Mouse (Mus musculus): ENCODE data around the gene Arid5b.

Gene Arid5b

GRCm38 (mm10) chr10:68207803-68208669 is 70.5 kb downstream of the Arid5b start:
- Histone ChIP-seq H3K27me3 (ENCODE audit: control insufficient read depth, insufficient read depth, low read length, poor library complexity, severe bottlenecking) (no peaks in the 10 kb centered on the region), H3K36me3 (ENCODE audit: control insufficient read depth, insufficient read depth, low read length, poor library complexity, severe bottlenecking) (0 out of 2 replicates have a peak, but pooled peaks cover 1% of the 10 kb centered on the region)
- DNase-seq (ENCODE audit: low read depth, low spot score), result no peak

GRCm38 (mm10) chr10:68204391-68204790 is 74.1 kb downstream of the Arid5b start:
- no peak for DNase-seq (ENCODE audit: low read depth, low spot score)
- Histone ChIP-seq H3K27me3 (ENCODE audit: control insufficient read depth, insufficient read depth, low read length, poor library complexity, severe bottlenecking) (no peaks in the 10 kb centered on the region), H3K36me3 (ENCODE audit: control insufficient read depth, insufficient read depth, low read length, poor library complexity, severe bottlenecking) (0 out of 2 replicates have a peak, but pooled peaks cover 4% of the 10 kb centered on the region)

- no peak for DNase-seq (ENCODE audit: low read depth, low spot score)
Measured at GRCm38 (mm10) chr10:68203860-68204259, 74.7 kb downstream of the Arid5b start.

GRCm38 (mm10) chr10:68203322-68203721 is 75.2 kb downstream of the Arid5b start:
- Histone ChIP-seq H3K27me3 (ENCODE audit: control insufficient read depth, insufficient read depth, low read length, poor library complexity, severe bottlenecking) (no peaks in the 10 kb centered on the region), H3K36me3 (ENCODE audit: control insufficient read depth, insufficient read depth, low read length, poor library complexity, severe bottlenecking) (0 out of 2 replicates have a peak, but pooled peaks cover 3% of the 10 kb centered on the region)
- no peak for DNase-seq (ENCODE audit: low read depth, low spot score)

More at GRCm38 (mm10) chr10:68203860-68204259, 74.7 kb downstream of the Arid5b start:
- 0 out of 2 replicates have a peak, but pooled peaks cover 4% of the 10 kb centered on the region for H3K36me3 ChIP-seq (ENCODE audit: control insufficient read depth, insufficient read depth, low read length, poor library complexity, severe bottlenecking)
- no peaks in the 10 kb centered on the region for H3K27me3 ChIP-seq (ENCODE audit: control insufficient read depth, insufficient read depth, low read length, poor library complexity, severe bottlenecking)

GRCm38 (mm10) chr10:68199440-68199839 is 79.1 kb downstream of the Arid5b start:
- peaks cover 6% of the 10 kb centered on the region; the same call in 1 of the 2 replicates for H3K36me3 ChIP-seq (ENCODE audit: control insufficient read depth, insufficient read depth, low read length, poor library complexity, severe bottlenecking)
- H3K27me3 ChIP-seq (ENCODE audit: control insufficient read depth, insufficient read depth, low read length, poor library complexity, severe bottlenecking), result no peaks in the 10 kb centered on the region
- no peak for DNase-seq (ENCODE audit: low read depth, low spot score)

- no peaks in the 10 kb centered on the region for H3K27me3 ChIP-seq (ENCODE audit: control insufficient read depth, insufficient read depth, low read length, poor library complexity, severe bottlenecking)
- DNase-seq (ENCODE audit: low read depth, low spot score), result no peak
Measured at GRCm38 (mm10) chr10:68196324-68196723, 82.2 kb downstream of the Arid5b start.

GRCm38 (mm10) chr10:68193561-68193960 is 85.0 kb downstream of the Arid5b start:
- DNase-seq (ENCODE audit: low read depth, low spot score), result no peak
- H3K27me3 ChIP-seq (ENCODE audit: control insufficient read depth, insufficient read depth, low read length, poor library complexity, severe bottlenecking), result no peaks in the 10 kb centered on the region; the same call in 1 of the 2 replicates

More at GRCm38 (mm10) chr10:68196324-68196723, 82.2 kb downstream of the Arid5b start:
- H3K36me3 ChIP-seq (ENCODE audit: control insufficient read depth, insufficient read depth, low read length, poor library complexity, severe bottlenecking), result peaks cover 3% of the 10 kb centered on the region; the same call in 1 of the 2 replicates

GRCm38 (mm10) chr10:68192824-68193255 is 85.7 kb downstream of the Arid5b start:
- H3K27me3 ChIP-seq (ENCODE audit: control insufficient read depth, insufficient read depth, low read length, poor library complexity, severe bottlenecking), result no peaks in the 10 kb centered on the region; the same call in 1 of the 2 replicates
- peak; percentile 30 for DNase-seq (ENCODE audit: low read depth, low spot score)
- H3K36me3 ChIP-seq (ENCODE audit: control insufficient read depth, insufficient read depth, low read length, poor library complexity, severe bottlenecking), result peaks cover 3% of the 10 kb centered on the region; the same call in 1 of the 2 replicates

More at GRCm38 (mm10) chr10:68193561-68193960, 85.0 kb downstream of the Arid5b start:
- peaks cover 3% of the 10 kb centered on the region; the same call in 1 of the 2 replicates for H3K36me3 ChIP-seq (ENCODE audit: control insufficient read depth, insufficient read depth, low read length, poor library complexity, severe bottlenecking)

GRCm38 (mm10) chr10:68191691-68192380 is 86.7 kb downstream of the Arid5b start:
- peak; percentile 26 for DNase-seq (ENCODE audit: low read depth, low spot score)
- Histone ChIP-seq H3K36me3 (ENCODE audit: control insufficient read depth, insufficient read depth, low read length, poor library complexity, severe bottlenecking) (peaks cover 3% of the 10 kb centered on the region; the same call in 1 of the 2 replicates), H3K27me3 (ENCODE audit: control insufficient read depth, insufficient read depth, low read length, poor library complexity, severe bottlenecking) (no peaks in the 10 kb centered on the region; the same call in 1 of the 2 replicates)

GRCm38 (mm10) chr10:68191146-68191545 is 87.4 kb downstream of the Arid5b start:
- Histone ChIP-seq H3K27me3 (ENCODE audit: control insufficient read depth, insufficient read depth, low read length, poor library complexity, severe bottlenecking) (no peaks in the 10 kb centered on the region; the same call in 1 of the 2 replicates), H3K36me3 (ENCODE audit: control insufficient read depth, insufficient read depth, low read length, poor library complexity, severe bottlenecking) (peaks cover 3% of the 10 kb centered on the region; the same call in 1 of the 2 replicates)
- DNase-seq (ENCODE audit: low read depth, low spot score), result no peak

- no peak for DNase-seq (ENCODE audit: low read depth, low spot score)
- Histone ChIP-seq H3K36me3 (ENCODE audit: control insufficient read depth, insufficient read depth, low read length, poor library complexity, severe bottlenecking) (no peaks in the 10 kb centered on the region), H3K27me3 (ENCODE audit: control insufficient read depth, insufficient read depth, low read length, poor library complexity, severe bottlenecking) (no peaks in the 10 kb centered on the region; the same call in 1 of the 2 replicates)
Measured at GRCm38 (mm10) chr10:68189847-68190246, 88.7 kb downstream of the Arid5b start.

GRCm38 (mm10) chr10:68183096-68183495 is 95.4 kb downstream of the Arid5b start:
- H3K36me3 ChIP-seq (ENCODE audit: control insufficient read depth, insufficient read depth, low read length, poor library complexity, severe bottlenecking), result peaks cover 4% of the 10 kb centered on the region; the same call in 1 of the 2 replicates
- H3K27me3 ChIP-seq (ENCODE audit: control insufficient read depth, insufficient read depth, low read length, poor library complexity, severe bottlenecking), result no peaks in the 10 kb centered on the region
- DNase-seq (ENCODE audit: low read depth, low spot score), result no peak

- peaks cover 4% of the 10 kb centered on the region; the same call in 1 of the 2 replicates for H3K36me3 ChIP-seq (ENCODE audit: control insufficient read depth, insufficient read depth, low read length, poor library complexity, severe bottlenecking)
- H3K27me3 ChIP-seq (ENCODE audit: control insufficient read depth, insufficient read depth, low read length, poor library complexity, severe bottlenecking), result no peaks in the 10 kb centered on the region
- DNase-seq (ENCODE audit: low read depth, low spot score), result no peak
Measured at GRCm38 (mm10) chr10:68182266-68182665, 96.3 kb downstream of the Arid5b start.

GRCm38 (mm10) chr10:68181156-68181555 is 97.4 kb downstream of the Arid5b start:
- no peak for DNase-seq (ENCODE audit: low read depth, low spot score)
- no peaks in the 10 kb centered on the region for H3K27me3 ChIP-seq (ENCODE audit: control insufficient read depth, insufficient read depth, low read length, poor library complexity, severe bottlenecking)
- H3K36me3 ChIP-seq (ENCODE audit: control insufficient read depth, insufficient read depth, low read length, poor library complexity, severe bottlenecking), result peaks cover 4% of the 10 kb centered on the region; the same call in 1 of the 2 replicates
